Mouse (Mus musculus) limb, embryonic 15.5 days (tissue): Measurements from ENCODE around the gene Dlx5. TPM values are rescaled to one million over a fixed set of nuclear protein-coding genes. Genes with fewer than 3 reads are reported as not detected.

Experiments used
- ATAC-seq: fragments of 200-750 bp; cut with Nextera tagmentation; 2 replicates; pipeline ENCODE4 v1.8.0; 2017; ENCODE audit warnings: low read depth, moderate TSS enrichment; ENCODE audit not compliant: insufficient number of reproducible peaks, low FRiP score, low TSS enrichment
- H3K27ac ChIP-seq: fragments of 300-500 bp; sonication (generic); 2 replicates; pipeline ENCODE4 v1.5.1; 2015; ENCODE audit warnings: moderate library complexity, mild to moderate bottlenecking, inconsistent platforms
- H3K27me3 ChIP-seq: fragments of 300-500 bp; sonication (generic); 2 replicates; pipeline ENCODE4 v1.6.1; 2015; ENCODE audit warnings: inconsistent platforms
- H3K36me3 ChIP-seq: fragments of 300-500 bp; sonication (generic); 2 replicates; pipeline ENCODE4 v1.6.1; 2015; ENCODE audit warnings: inconsistent platforms
- H3K4me1 ChIP-seq: fragments of 300-500 bp; sonication (generic); 2 replicates; pipeline ENCODE4 v1.6.1; 2015; ENCODE audit warnings: inconsistent platforms
- H3K4me2 ChIP-seq: fragments of 300-500 bp; sonication (generic); 2 replicates; pipeline ENCODE4 v1.6.1; 2015; ENCODE audit warnings: mild to moderate bottlenecking, inconsistent platforms
- H3K4me3 ChIP-seq: fragments of 300-500 bp; sonication (generic); 2 replicates; pipeline ENCODE4 v1.5.1; 2015; ENCODE audit warnings: mild to moderate bottlenecking, inconsistent platforms
- H3K9ac ChIP-seq: fragments of 300-500 bp; sonication (generic); 2 replicates; pipeline ENCODE4 v1.6.1; 2015; ENCODE audit warnings: inconsistent platforms
- H3K9me3 ChIP-seq: fragments of 300-500 bp; sonication (generic); 2 replicates; pipeline ENCODE4 v1.6.1; 2016; ENCODE audit warnings: inconsistent platforms
- WGBS: fragments of 180-500 bp; shearing (Covaris S2); methylation state at CpG from one replicate; pipeline ENCODE4 v1.1.7; 2015; 5-methylcytosine and 5-hydroxymethylcytosine counted together
- polyA plus RNA-seq: library from polyadenylated mRNA; unstranded; fragments of >200 nt; fragmentation: Nextera tagmentation; extraction: Ambion mirVana; gene quantifications from 2 replicates; pipeline ENCODE4 v1.2.1, GENCODE M21; 2015

The Dlx5 gene
- polyA plus RNA-seq, 1 experiment from 2014 or later, result 47.5 TPM

DNA sequence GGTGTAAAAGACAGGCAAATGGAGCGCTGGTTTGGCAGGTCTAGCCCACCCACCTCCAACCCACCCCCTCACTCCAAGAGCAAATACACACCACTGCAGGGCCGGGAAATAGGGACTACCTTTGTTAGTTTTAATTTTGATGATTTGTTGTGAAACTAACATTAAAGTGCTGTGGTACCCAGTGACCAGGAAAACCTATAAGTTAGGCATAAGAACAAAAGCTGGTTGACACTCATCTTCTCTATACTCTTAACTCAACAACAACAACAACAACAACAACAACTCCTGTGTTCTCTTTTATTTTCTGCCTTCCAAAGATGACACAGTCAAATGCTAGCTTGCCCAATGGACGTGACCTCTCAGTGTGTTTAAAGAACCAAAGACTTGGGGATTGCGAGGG, 25.0 kb downstream of the Dlx5 start:
- no peak overlapping the region for H3K27ac ChIP-seq
- H3K4me3 ChIP-seq, result no peak overlapping the region
- H3K9me3 ChIP-seq, result no peaks in the 10 kb centered on the region
- H3K9ac ChIP-seq, result no peak overlapping the region
- H3K27me3 ChIP-seq, result peaks cover 91% of the 10 kb centered on the region
- no peak overlapping the region for H3K4me2 ChIP-seq
- 7% methylated on average over 4 of the region's 4 CpGs for WGBS
- H3K4me1 ChIP-seq, result peaks cover 36% of the 10 kb centered on the region
- H3K36me3 ChIP-seq, result no peaks in the 10 kb centered on the region
- no peak for ATAC-seq

DNA sequence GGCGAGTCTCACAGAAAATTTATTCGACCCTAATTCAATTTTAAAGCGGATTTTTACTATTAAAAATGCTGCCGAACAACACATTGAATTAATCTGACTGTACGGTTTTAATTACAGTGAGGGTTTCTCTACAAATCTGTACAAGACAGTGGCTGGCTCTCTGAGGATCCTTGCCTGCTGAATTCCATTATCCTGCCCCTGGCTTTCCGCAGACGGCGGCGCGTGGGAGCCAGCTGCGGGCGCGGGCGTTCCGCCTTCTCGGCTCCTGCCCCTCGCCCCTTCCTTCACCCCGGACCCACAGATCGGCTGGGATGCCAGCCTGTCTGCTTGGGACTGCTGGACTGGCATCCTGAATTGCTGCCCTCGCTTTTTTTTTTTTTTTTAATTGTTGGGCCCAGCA, 25.6 kb downstream of the Dlx5 start:
- Histone ChIP-seq H3K4me2 (peak overlapping the region; percentile 29), H3K4me3 (peak overlapping the region; percentile 8; the same call in 1 of the 2 replicates), H3K4me1 (peaks cover 36% of the 10 kb centered on the region), H3K9ac (no peak overlapping the region), H3K27ac (no peak overlapping the region), H3K27me3 (peaks cover 94% of the 10 kb centered on the region), H3K36me3 (no peaks in the 10 kb centered on the region), H3K9me3 (no peaks in the 10 kb centered on the region)
- ATAC-seq, result no peak
- under 1% methylated on average over 20 of the region's 20 CpGs for WGBS

DNA sequence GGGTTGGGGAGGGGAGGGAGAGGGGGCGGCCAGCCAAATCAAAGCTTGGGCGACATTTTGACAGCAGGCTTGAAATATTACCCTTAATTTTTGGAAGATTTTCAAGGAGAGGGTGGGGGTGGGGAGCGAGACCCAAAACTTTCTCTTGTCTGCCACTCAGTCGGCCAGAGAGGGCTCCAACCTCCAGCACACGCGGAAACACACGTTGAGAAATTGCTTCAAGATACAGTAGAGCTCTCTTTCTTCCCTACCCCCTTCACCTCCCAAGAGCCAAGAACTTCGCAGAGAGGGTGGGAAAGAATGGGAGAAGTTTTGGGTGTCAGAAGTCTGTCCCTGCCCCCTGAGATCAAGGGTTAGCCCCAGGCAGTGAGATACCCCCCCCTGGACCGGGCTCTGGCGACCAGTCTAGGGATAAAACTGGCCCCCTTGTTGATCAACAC, 26.1 kb downstream of the Dlx5 start:
- peak overlapping the region; percentile 29 for H3K4me2 ChIP-seq

DNA sequence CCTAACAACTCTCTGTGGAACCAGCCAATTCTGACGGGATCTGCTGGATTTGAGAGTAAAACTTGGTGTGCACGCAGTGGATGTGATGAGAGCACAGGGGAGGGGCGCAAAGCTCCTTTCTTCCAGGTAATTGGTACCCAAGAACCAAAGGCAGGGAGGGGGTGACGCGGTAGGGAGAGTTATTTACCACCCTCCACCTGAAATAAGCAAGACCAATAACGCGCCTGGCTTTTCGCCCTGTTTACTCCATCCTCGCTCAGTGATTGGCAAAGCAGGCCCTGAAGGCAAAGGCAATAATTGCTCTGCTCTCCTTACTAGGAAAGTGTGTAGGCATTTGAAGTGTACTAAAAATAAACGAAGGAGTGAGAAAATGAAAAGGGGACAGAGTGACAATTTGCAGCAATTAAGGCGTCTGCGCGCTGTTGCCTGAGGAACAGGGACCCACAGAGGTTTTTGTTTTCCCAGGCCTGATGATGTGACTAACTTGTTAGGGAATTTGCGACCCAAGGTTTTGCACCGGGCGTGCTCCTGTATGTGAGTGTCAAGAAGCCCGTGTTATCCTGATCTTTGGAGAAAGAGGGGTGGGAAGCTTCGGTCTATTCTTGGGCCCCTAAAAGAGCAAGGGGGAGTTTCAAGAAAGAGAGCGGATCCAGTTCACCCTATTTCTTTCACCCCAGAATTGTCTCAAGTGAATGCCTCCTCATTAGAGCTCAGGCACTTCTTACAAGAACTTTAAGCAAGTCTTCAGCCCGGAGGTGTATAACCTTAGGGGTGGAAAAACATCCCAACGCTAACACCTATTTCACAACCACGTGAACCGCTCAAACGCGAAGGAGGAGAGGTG, 26.8 kb downstream of the Dlx5 start:
- Histone ChIP-seq H3K4me1 (peaks cover 28% of the 10 kb centered on the region), H3K9ac (no peak overlapping the region), H3K9me3 (no peaks in the 10 kb centered on the region), H3K27ac (no peak overlapping the region), H3K4me3 (no peak overlapping the region), H3K36me3 (no peaks in the 10 kb centered on the region), H3K27me3 (peaks cover 94% of the 10 kb centered on the region), H3K4me2 (no peak overlapping the region)
- 4% methylated on average over 25 of the region's 25 CpGs for WGBS
- ATAC-seq, result no peak

More for the DNA sequence above, 26.1 kb downstream of the Dlx5 start:
- Histone ChIP-seq H3K27ac (no peak overlapping the region), H3K27me3 (peaks cover 94% of the 10 kb centered on the region), H3K9me3 (no peaks in the 10 kb centered on the region), H3K4me1 (peaks cover 32% of the 10 kb centered on the region), H3K4me3 (no peak overlapping the region), H3K9ac (no peak overlapping the region), H3K36me3 (no peaks in the 10 kb centered on the region)
- 4% methylated on average over 10 of the region's 10 CpGs for WGBS
- no peak for ATAC-seq

DNA sequence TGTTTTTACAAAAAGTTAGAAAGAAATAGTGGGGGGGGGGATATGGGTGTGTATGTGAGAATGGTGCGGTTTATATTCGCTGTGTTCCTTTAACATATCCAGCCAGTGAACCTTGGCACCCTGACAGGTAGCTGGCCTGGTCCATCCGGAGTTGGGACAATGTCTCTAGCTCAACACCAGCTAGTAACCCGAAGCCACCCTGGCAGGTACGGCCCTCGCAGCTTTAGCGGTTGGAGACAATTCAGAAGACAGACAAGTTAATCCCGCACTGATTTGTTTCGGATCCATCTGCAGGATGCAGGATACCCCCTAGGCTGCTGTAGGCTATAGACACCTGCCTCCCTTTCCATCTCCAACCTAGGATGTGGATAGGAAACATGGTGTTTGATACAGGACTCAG, 27.7 kb downstream of the Dlx5 start:
- Histone ChIP-seq H3K4me3 (no peak overlapping the region), H3K4me1 (peaks cover 21% of the 10 kb centered on the region), H3K4me2 (no peak overlapping the region), H3K36me3 (no peaks in the 10 kb centered on the region), H3K9ac (no peak overlapping the region), H3K9me3 (no peaks in the 10 kb centered on the region), H3K27ac (no peak overlapping the region), H3K27me3 (peaks cover 90% of the 10 kb centered on the region)
- no peak for ATAC-seq
- WGBS, result 5% methylated on average over 9 of the region's 9 CpGs

DNA sequence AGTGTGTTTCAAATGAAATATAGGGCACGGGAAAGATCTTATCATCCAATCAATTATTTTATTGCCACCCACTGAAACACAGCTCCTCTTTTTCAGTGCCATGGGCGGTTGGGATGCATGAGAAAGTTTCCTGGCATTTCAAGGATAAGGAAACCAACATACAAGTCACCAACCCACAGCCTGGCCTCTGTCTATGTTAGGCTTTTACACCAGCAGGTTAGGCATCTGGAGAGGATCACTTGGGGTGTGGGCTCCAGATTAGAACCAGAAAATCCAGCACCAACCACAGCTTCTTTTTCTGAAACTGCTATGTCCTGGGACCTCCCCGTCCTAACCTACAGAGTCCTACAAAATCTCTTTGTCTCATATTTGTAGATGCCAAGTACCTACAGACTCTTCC, 28.9 kb downstream of the Dlx5 start:
- no peak overlapping the region for H3K9ac ChIP-seq
- peaks cover 90% of the 10 kb centered on the region for H3K27me3 ChIP-seq
- no peak for ATAC-seq
- no peak overlapping the region for H3K27ac ChIP-seq
- peaks cover 21% of the 10 kb centered on the region for H3K4me1 ChIP-seq
- H3K36me3 ChIP-seq, result no peaks in the 10 kb centered on the region
- no peaks in the 10 kb centered on the region for H3K9me3 ChIP-seq
- H3K4me2 ChIP-seq, result no peak overlapping the region
- 45% methylated on average over 3 of the region's 3 CpGs for WGBS
- no peak overlapping the region for H3K4me3 ChIP-seq

DNA sequence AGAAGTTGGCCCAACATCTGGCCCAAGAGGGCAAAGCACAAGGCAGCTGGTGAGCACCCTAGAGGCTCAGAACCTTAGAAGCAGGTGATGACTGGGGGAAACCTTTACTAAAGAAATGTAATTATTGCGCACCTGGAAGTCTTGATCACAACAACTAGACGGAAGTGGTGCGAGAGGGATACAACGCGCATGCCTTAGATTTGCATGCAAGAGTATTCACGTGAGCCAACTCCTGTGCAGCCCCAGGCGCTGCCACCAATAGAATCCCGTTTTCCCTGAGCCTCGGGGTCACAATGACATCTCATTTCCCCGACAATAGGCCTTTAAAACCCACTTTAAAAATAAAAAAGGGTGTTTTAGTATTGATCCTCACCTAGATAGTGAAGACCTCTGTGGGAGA, 30.7 kb downstream of the Dlx5 start:
- WGBS, result 18% methylated on average over 10 of the region's 10 CpGs

DNA sequence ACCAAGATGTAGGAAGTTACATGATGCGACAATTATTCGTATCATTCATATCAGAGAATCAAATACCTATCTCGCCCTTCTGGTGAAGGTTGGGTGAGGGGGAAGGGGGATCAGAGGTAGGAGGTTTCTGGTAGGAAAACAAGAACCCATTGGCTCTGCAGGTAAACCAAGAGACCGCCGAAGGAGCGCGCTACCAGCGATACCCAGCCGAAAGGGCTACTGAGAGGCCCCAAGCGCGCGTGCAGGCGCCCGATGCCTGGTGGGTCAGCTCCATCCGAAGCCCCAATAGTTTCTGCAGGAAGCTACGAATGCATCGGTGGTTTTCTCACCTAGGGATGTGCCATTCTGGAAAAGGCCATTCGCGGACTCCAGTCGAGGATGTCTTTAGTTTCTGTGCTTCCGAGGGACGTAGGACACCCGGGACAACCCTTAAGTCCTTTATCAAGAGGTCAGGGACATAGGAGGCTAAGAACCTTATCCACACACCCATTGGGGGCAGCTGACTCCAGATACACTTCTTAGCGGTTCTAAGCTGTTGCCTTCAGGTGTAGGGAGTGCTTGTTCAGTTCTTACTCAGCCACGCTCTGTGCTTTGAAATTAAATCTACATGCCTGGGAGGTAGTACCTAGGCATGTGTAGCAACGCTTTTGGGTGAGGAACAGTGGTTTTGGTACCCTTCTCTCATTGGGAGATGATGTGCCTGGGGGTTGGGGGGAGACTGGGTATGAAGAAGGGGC, 31.4 kb downstream of the Dlx5 start:
- Histone ChIP-seq H3K9me3 (no peaks in the 10 kb centered on the region), H3K36me3 (no peaks in the 10 kb centered on the region), H3K9ac (no peak overlapping the region), H3K4me2 (no peak overlapping the region), H3K4me3 (no peak overlapping the region), H3K27me3 (peaks cover 79% of the 10 kb centered on the region), H3K27ac (no peak overlapping the region), H3K4me1 (peaks cover 9% of the 10 kb centered on the region; the same call in 1 of the 2 replicates)
- WGBS, result 10% methylated on average over 26 of the region's 26 CpGs
- ATAC-seq, result no peak

More for the DNA sequence above, 30.7 kb downstream of the Dlx5 start:
- Histone ChIP-seq H3K9me3 (no peaks in the 10 kb centered on the region), H3K27me3 (peaks cover 86% of the 10 kb centered on the region), H3K4me1 (peaks cover 15% of the 10 kb centered on the region), H3K4me2 (no peak overlapping the region), H3K4me3 (no peak overlapping the region), H3K27ac (no peak overlapping the region), H3K36me3 (no peaks in the 10 kb centered on the region), H3K9ac (no peak overlapping the region)
- no peak for ATAC-seq

DNA sequence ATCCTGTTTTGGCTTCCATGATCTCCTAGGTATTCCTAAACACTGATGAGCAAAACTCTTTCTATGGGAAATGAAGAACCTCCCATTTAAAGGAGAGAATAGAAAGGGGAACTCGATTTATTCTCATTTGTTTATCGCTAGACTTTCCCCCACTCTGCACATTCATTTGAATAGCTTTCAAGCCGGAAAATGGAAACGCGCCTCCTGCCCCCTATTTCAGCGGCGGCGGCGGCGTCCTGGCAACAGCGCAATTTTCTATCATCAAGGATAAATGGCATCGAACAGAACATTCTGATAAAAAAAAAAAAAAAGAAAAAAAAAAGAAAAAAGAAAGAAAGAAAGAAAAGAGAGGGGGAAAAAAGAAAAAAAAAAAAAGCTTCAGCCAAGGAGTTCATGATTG, 32.1 kb downstream of the Dlx5 start:
- 6% methylated on average over 12 of the region's 12 CpGs for WGBS
- no peak overlapping the region for H3K4me2 ChIP-seq
- no peak overlapping the region for H3K4me3 ChIP-seq

DNA sequence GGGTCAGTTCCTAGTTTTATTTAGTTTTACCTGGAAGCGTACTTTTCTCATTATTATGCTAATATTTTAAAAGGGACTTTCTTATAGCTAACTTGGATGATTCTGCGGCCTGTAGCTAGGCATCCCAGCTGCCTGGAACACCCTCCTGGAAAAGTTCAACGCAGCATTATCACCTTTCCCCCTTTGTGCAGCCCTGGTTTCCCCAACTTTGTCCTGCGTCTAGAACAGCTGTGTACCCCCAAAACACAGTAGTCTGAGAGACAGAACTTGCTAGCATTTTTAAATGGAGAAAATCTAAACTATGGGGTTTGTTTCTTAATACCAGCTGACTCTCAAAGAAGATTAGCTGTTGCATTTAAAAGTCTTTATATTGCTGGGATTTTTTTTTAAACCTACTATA, 33.3 kb downstream of the Dlx5 start:
- Histone ChIP-seq H3K4me2 (no peak overlapping the region), H3K9me3 (no peaks in the 10 kb centered on the region), H3K9ac (no peak overlapping the region), H3K4me3 (no peak overlapping the region), H3K27me3 (peaks cover 60% of the 10 kb centered on the region), H3K27ac (no peak overlapping the region), H3K4me1 (peaks cover 3% of the 10 kb centered on the region; the same call in 1 of the 2 replicates), H3K36me3 (no peaks in the 10 kb centered on the region)
- no peak for ATAC-seq
- 48% methylated on average over 4 of the region's 4 CpGs for WGBS

More for the DNA sequence above, 32.1 kb downstream of the Dlx5 start:
- no peaks in the 10 kb centered on the region for H3K36me3 ChIP-seq
- peaks cover 71% of the 10 kb centered on the region for H3K27me3 ChIP-seq
- H3K27ac ChIP-seq, result no peak overlapping the region
- no peak overlapping the region for H3K9ac ChIP-seq
- ATAC-seq, result no peak
- H3K9me3 ChIP-seq, result no peaks in the 10 kb centered on the region
- peaks cover 3% of the 10 kb centered on the region; the same call in 1 of the 2 replicates for H3K4me1 ChIP-seq

DNA sequence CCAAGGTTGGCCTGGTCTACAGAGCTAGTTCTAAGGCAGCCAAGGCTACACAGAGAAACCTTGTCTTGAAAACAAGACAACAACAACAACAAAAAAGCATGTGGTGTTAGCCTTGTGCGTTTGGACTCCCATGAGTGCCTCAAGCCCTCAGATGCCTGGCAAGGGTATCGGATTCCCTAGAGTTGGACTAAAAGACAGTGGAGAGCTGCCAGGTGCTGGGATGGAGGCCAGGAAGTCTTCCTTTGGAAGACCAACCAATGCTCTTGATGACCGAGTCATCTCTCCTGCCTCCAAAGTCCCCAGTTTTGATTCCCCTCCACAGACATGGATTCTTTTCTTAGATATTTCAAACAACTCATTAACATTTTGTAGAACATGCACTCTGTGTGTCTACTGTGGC, 48.6 kb downstream of the Dlx5 start:
- H3K27me3 ChIP-seq, result no peaks in the 10 kb centered on the region
- 77% methylated on average over 3 of the region's 3 CpGs for WGBS
- no peak overlapping the region for H3K4me2 ChIP-seq
- no peak for ATAC-seq
- no peak overlapping the region for H3K27ac ChIP-seq
- H3K9me3 ChIP-seq, result no peaks in the 10 kb centered on the region
- H3K4me3 ChIP-seq, result no peak overlapping the region
- no peaks in the 10 kb centered on the region for H3K36me3 ChIP-seq
- H3K9ac ChIP-seq, result no peak overlapping the region
- no peaks in the 10 kb centered on the region for H3K4me1 ChIP-seq

DNA sequence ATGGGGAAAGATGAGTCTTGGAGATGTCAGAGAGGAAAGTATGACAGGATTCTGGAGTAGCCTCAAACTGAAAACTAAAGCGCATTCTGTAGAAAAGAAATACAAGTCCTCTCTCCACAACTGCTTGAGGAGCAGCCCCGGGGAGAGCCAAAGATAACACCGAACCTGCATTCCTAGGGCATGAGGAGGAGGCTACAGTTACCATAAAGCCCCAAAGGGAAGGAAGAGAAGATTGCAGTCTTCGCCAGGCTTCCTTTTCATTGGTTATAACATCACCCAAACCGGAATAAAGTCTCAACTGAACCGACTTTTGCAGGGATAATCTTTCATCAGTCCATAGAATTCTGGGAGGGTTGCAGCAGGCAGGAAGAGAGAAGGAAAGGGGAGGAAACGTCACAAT, 51.4 kb downstream of the Dlx5 start:
- Histone ChIP-seq H3K9ac (no peak overlapping the region), H3K4me1 (no peaks in the 10 kb centered on the region), H3K36me3 (no peaks in the 10 kb centered on the region), H3K9me3 (no peaks in the 10 kb centered on the region), H3K27ac (no peak overlapping the region), H3K27me3 (no peaks in the 10 kb centered on the region), H3K4me3 (no peak overlapping the region), H3K4me2 (no peak overlapping the region)
- WGBS, result 55% methylated on average over 7 of the region's 7 CpGs
- no peak for ATAC-seq
